Mouse (Mus musculus) lung, adult 2 months (tissue): ENCODE measurements at regions not wholly inside any gene's neighbourhood (a gene's known extent, or its start where the extent isn't known, plus 50 kb on each side); places are given as distances from the start of the nearest gene placed in this dataset.

Experiments used
- DNase-seq: peaks from one replicate; pipeline ENCODE4 v3.0.0; 2022
- H3K4me1 ChIP-seq: fragments of 200-500 bp; 2 replicates; pipeline ENCODE4 v1.6.1; 2011; ENCODE audit warnings: low read length; ENCODE audit not compliant: control insufficient read depth, insufficient read depth
- H3K4me3 ChIP-seq: fragments of 200-500 bp; replicated peaks from 2 replicates; pipeline ENCODE3; 2011; ENCODE audit warnings: low read depth, mild to moderate bottlenecking, control low read depth, low read length; ENCODE audit errors: extremely low read depth
- CTCF ChIP-seq: fragments of 200-500 bp; IDR thresholded peaks from 2 replicates; pipeline ENCODE4 v1.5.1; 2011; ENCODE audit warnings: mild to moderate bottlenecking, low read length, control low read depth; ENCODE audit not compliant: insufficient read depth
- POLR2A ChIP-seq: fragments of 200-500 bp; IDR thresholded peaks from 2 replicates; pipeline ENCODE4 v1.6.1; 2011; ENCODE audit warnings: low read depth, mild to moderate bottlenecking, control low read depth, low read length, borderline replicate concordance; ENCODE audit errors: extremely low read depth
- WGBS: fragments of 180-500 bp; shearing (Covaris S2); methylation state at CpG from one replicate; pipeline ENCODE4 v1.1.7; 2018; 5-methylcytosine and 5-hydroxymethylcytosine counted together

DNA sequence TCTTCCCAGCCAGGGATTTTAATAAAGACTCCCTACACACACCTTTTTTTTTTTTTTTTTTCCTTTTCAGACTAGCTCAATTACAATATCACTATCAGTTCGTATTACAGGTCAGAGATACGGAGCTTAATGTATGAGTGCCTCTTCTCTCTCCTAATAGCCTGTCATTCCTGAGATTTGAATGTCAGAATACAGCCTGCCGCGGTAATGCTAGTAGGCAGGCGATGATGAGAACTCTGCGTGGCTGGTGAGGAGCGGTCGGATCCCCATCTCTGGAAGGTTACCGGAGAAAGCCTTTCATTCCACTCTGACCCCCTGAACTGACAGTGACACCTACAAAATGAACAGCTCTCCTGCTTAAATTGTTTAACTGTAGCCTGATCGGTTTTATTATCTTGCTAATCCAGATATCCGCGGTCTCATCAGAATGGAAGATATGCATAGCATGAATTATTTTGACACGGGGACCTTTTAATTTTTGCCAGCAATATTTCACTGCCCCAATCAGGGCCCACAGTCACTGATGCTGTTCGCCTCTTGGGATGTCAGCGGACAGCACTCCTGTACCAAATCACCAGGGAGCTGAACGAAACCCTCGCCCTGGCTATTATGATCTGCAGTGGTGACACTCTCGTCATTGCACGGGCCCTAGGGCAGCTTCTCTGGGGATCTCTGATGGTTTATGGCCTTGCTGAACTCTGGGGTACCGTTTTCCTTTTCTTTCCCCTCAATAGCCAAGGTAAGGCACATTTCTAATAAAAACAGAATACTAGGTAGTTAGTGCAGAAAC is 690.9 kb downstream of the 1700064H15Rik start:
- Histone ChIP-seq H3K4me1 (no peaks in the 10 kb centered on the region), H3K4me3 (no peak overlapping the region)
- no peak for DNase-seq
- 74% methylated on average over 20 of the region's 20 CpGs for WGBS
- TF ChIP-seq POLR2A (no peak), CTCF (no peak)

DNA sequence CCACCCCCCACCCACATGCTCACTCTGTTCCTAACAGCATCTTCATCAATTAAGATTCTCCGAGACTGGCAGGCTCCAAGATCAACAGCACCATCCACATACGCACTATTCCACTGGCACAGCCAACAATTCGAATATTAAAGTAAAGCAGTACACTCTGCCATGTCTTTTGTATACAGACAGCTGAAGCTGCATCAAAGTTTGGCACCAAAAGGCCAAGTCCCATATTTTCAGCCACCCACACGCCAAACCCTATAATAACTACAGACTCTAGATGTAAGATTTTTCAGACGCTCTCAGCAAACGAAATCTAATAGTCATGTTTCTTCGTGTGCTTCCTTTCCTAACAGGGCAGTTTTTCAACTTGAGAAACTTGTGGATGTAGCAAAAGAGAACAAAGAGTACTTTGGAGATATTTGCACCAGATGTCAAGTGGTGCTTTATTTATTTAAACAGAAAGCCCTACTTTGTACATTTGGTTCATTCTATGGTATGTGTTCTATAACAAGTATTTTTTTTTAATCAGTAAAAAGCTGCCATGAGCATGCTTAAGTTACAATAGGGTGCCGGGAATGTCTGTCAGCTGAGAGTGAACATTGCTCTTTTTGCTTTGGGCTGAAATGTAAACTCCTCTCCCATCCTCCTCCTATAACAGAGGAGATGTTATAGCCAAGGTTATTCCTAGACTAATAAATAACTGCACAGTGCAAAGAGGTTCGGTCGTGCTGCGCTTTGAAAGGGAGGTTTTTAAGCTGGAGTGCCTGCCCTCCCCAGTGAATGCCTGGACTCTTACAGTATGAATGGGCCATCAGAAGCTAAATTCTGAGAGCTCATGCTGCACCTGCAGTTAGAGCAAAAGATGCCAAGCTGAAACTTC is 686.9 kb downstream of the 1700064H15Rik start:
- 50% methylated on average over 11 of the region's 11 CpGs for WGBS
- Histone ChIP-seq H3K4me1 (no peaks in the 10 kb centered on the region), H3K4me3 (no peak overlapping the region)
- TF ChIP-seq POLR2A (no peak), CTCF (no peak)
- no peak for DNase-seq

GRCm38 (mm10) chr3:18960341-18960740 is 668.1 kb downstream of the 1700064H15Rik start:
- 39% methylated on average over 1 of the region's 1 CpGs for WGBS
- TF ChIP-seq CTCF = no peak
- TF ChIP-seq POLR2A = no peak
- DNase-seq = no peak
- no peak overlapping the region for H3K4me3 ChIP-seq
- no peaks in the 10 kb centered on the region for H3K4me1 ChIP-seq

- Histone ChIP-seq H3K4me3 (no peak overlapping the region), H3K4me1 (no peaks in the 10 kb centered on the region)
- 71% methylated on average over 3 of the region's 3 CpGs for WGBS
- TF ChIP-seq CTCF = no peak
- no peak for TF ChIP-seq POLR2A
- DNase-seq = no peak
Observed at GRCm38 (mm10) chr3:18988662-18989061, 639.8 kb downstream of the 1700064H15Rik start.

DNA sequence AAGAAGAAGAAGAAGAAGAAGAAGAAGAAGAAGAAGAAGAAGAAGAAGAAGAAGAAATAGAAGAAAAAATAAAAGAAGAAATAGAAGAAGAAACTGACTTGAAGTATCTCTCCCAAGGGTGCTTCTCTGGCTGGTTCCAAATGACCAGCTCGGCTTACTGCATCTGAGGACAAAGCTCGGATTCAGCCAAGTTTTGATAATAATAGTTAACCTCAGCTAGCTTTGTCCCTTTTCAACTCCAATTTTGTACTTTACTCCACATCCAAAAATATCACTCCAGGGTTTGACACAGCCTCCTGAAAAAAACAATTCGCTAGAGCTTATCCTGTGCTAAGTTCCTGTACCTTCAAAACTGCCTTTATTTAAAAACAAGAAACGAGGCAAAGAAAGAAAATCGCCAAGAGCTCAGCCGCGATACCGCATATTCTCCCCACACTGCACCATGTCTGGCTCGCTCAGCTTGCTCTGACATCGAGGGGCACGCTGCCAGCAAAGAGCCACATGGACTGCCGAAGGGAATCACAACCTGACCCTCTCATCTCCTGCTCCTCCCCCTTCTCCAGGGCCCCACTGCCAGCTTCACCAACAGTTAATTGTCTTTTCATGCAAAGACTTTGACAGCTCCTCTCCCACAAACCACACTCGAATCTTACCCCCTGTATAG is 638.8 kb downstream of the 1700064H15Rik start:
- TF ChIP-seq POLR2A (no peak), CTCF (no peak)
- DNase-seq = no peak
- 59% methylated on average over 13 of the region's 13 CpGs for WGBS
- no peak overlapping the region for H3K4me3 ChIP-seq
- no peaks in the 10 kb centered on the region for H3K4me1 ChIP-seq

- DNase-seq = no peak
- WGBS = 64% methylated on average over 5 of the region's 5 CpGs
- Histone ChIP-seq H3K4me1 (no peaks in the 10 kb centered on the region), H3K4me3 (no peak overlapping the region)
- TF ChIP-seq CTCF (no peak), POLR2A (no peak)
Observed at GRCm38 (mm10) chr3:19000179-19000578, 628.3 kb downstream of the 1700064H15Rik start.

GRCm38 (mm10) chr3:19002056-19002455 is 626.4 kb downstream of the 1700064H15Rik start:
- Histone ChIP-seq H3K4me3 (no peak overlapping the region), H3K4me1 (no peaks in the 10 kb centered on the region)
- TF ChIP-seq CTCF (no peak), POLR2A (no peak)
- no peak for DNase-seq
- 65% methylated on average over 7 of the region's 7 CpGs for WGBS

- no peak for DNase-seq
- Histone ChIP-seq H3K4me3 (no peak overlapping the region), H3K4me1 (no peaks in the 10 kb centered on the region)
- TF ChIP-seq POLR2A = no peak
- no peak for TF ChIP-seq CTCF
- WGBS = 56% methylated on average over 1 of the region's 1 CpGs
Observed at GRCm38 (mm10) chr3:19004792-19005191, 623.7 kb downstream of the 1700064H15Rik start.

GRCm38 (mm10) chr3:19044566-19044965 is 583.9 kb downstream of the 1700064H15Rik start:
- H3K4me1 ChIP-seq = no peaks in the 10 kb centered on the region
- no peak overlapping the region for H3K4me3 ChIP-seq
- DNase-seq = no peak
- TF ChIP-seq POLR2A = no peak
- no peak for TF ChIP-seq CTCF
- WGBS = 58% methylated on average over 3 of the region's 3 CpGs

- no peak for DNase-seq
- no peak for TF ChIP-seq CTCF
- no peak for TF ChIP-seq POLR2A
- Histone ChIP-seq H3K4me3 (no peak overlapping the region), H3K4me1 (no peaks in the 10 kb centered on the region)
Observed at GRCm38 (mm10) chr3:19045933-19046332, 582.5 kb downstream of the 1700064H15Rik start.
